Mouse (Mus musculus) forebrain, postnatal 0 days (tissue): ENCODE data around the gene Arhgap18. TPM values are rescaled to one million over a fixed set of nuclear protein-coding genes. Genes with fewer than 3 reads are reported as not detected.

Source experiments
- ATAC-seq: fragments of 200-750 bp; cut with Nextera tagmentation; 2 replicates; pipeline ENCODE4 v1.8.0; 2017; ENCODE audit warnings: mild to moderate bottlenecking, moderate library complexity
- DNase-seq: peaks from one replicate; pipeline ENCODE4 v3.0.0-alpha.2; 2015
- H3K27ac ChIP-seq: fragments of 300-500 bp; sonication (generic); 2 replicates; pipeline ENCODE4 v1.5.1; 2014; ENCODE audit warnings: low read depth, mild to moderate bottlenecking, antibody characterized with exemption, low read length, moderate library complexity, mixed read lengths
- H3K27me3 ChIP-seq: fragments of 300-500 bp; sonication (generic); 2 replicates; pipeline ENCODE4 v1.6.1; 2014; ENCODE audit warnings: mild to moderate bottlenecking, low read length, mixed read lengths; ENCODE audit not compliant: insufficient read depth
- H3K36me3 ChIP-seq: fragments of 300-500 bp; sonication (generic); 2 replicates; pipeline ENCODE4 v1.6.1; 2014; ENCODE audit warnings: mild to moderate bottlenecking, moderate library complexity; ENCODE audit not compliant: insufficient read depth
- H3K4me1 ChIP-seq: fragments of 300-500 bp; sonication (generic); 2 replicates; pipeline ENCODE4 v1.6.1; 2014; ENCODE audit warnings: antibody characterized with exemption; ENCODE audit not compliant: insufficient read depth
- H3K4me2 ChIP-seq: fragments of 300-500 bp; sonication (generic); 2 replicates; pipeline ENCODE4 v1.6.1; 2014; ENCODE audit warnings: low read depth, mild to moderate bottlenecking, moderate library complexity
- H3K4me3 ChIP-seq: fragments of 300-500 bp; sonication (generic); 2 replicates; pipeline ENCODE4 v1.5.1; 2014; ENCODE audit warnings: low read depth, low read length, mixed read lengths
- H3K9ac ChIP-seq: fragments of 300-500 bp; sonication (generic); 2 replicates; pipeline ENCODE4 v1.6.1; 2014; ENCODE audit warnings: mild to moderate bottlenecking
- H3K9me3 ChIP-seq: fragments of 300-500 bp; sonication (generic); 2 replicates; pipeline ENCODE4 v1.6.1; 2016; ENCODE audit warnings: low read length
- CTCF ChIP-seq: sonication (generic); IDR thresholded peaks from 2 replicates; pipeline ENCODE4 v1.5.1; 2016; ENCODE audit warnings: antibody characterized with exemption, control low read depth, low read depth
- WGBS: fragments of 180-500 bp; shearing (Covaris S2); extraction: QIAGEN DNeasy Blood & Tissue Kit; methylation state at CpG from one replicate; pipeline ENCODE4 v1.1.7; 2014; 5-methylcytosine and 5-hydroxymethylcytosine counted together
- polyA plus RNA-seq: library from polyadenylated mRNA; unstranded; fragments of >200 nt; fragmentation: Nextera tagmentation; extraction: Ambion mirVana; gene quantifications from 2 replicates; pipeline ENCODE4 v1.2.1, GENCODE M21; 2015
- total RNA-seq: library from RNA; depleted of rRNA; stranded (reverse); fragments of >200 nt; gene quantifications from 2 replicates; pipeline ENCODE4 v1.2.3, GENCODE M21; 2014

Arhgap18 gene
- total and polyA plus RNA-seq, 2 experiments from 2014 or later: 9.1 to 11.3 TPM

DNA sequence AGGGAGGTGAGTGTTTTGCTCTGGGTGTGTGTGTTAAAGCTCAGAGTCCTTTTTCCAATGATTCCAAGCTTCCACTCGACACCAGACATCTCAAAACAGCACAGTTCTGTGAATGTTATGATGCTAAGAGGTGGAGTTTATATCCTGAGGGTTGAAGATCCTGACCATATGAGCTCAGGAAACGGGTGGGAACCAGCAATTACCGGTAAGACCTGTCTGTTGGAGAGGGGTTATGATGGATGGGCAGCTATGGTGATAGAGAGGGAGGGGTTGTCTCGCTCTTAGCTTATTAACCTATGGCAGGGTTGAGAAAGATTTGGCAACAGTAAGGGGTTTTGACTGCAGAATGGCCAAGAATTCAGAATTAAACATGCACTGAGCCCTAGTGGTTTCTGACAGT is 58.1 kb downstream of the Arhgap18 start:
- Histone ChIP-seq H3K27ac (no peak overlapping the region), H3K9ac (no peak overlapping the region), H3K27me3 (no peaks in the 10 kb centered on the region), H3K36me3 (no peaks in the 10 kb centered on the region), H3K4me3 (no peak overlapping the region), H3K4me1 (no peaks in the 10 kb centered on the region), H3K9me3 (no peaks in the 10 kb centered on the region), H3K4me2 (no peak overlapping the region)
- TF ChIP-seq CTCF: no peak
- DNase-seq (no peak), ATAC-seq (no peak)
- 86% methylated on average over 4 of the region's 4 CpGs for WGBS

DNA sequence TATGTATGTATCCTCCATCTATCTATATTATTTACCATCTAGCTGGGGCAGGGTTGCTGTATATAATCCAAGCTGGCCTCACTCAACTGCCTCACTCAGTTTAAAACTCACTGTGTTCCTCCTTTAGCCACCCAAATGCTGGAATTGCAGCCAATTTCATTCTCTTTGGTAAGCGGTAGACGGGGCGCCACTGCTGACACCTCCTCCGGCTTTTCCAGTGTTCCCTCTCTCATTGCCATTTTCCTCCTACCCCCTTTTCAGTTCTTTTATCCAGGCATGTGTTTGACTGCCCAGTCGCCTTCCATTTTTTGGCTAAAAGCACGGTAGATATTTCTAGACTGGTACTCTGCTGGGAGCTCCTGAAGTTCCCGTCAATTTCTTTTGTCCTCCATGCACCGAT is 62.4 kb downstream of the Arhgap18 start:
- no peak for DNase-seq
- H3K27me3 ChIP-seq: no peaks in the 10 kb centered on the region
- no peak for ATAC-seq

DNA sequence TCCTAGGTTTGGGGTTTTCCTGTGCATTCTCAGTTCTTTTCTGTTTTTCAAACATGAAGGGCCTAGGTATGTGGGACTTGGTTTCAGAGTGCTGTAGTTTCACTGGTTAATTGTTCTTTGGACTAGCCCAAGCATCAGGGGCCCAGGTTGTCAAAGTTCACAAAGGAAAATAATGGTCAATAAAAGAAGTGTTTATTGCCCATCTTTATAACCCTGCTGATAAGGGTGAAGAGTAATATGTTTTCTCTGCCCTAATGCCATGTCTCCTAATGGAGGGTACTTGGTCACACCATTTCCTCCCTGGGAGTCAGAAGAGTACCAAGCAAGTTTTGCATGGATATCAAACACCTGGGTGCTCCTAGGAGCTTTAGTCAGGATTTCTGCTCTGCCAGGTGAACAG is 67.1 kb downstream of the Arhgap18 start:
- no peaks in the 10 kb centered on the region for H3K27me3 ChIP-seq
- ATAC-seq (no peak), DNase-seq (no peak)
- no peak for TF ChIP-seq CTCF
- peaks cover 7% of the 10 kb centered on the region for H3K4me1 ChIP-seq
- no peaks in the 10 kb centered on the region for H3K36me3 ChIP-seq
- H3K9me3 ChIP-seq: no peaks in the 10 kb centered on the region
- H3K4me2 ChIP-seq: no peak overlapping the region
- no peak overlapping the region for H3K9ac ChIP-seq
- H3K4me3 ChIP-seq: no peak overlapping the region
- no peak overlapping the region for H3K27ac ChIP-seq

More for the DNA sequence above, 62.4 kb downstream of the Arhgap18 start:
- Histone ChIP-seq H3K9ac (no peak overlapping the region), H3K4me2 (no peak overlapping the region), H3K4me3 (no peak overlapping the region), H3K9me3 (no peaks in the 10 kb centered on the region), H3K4me1 (no peaks in the 10 kb centered on the region), H3K36me3 (no peaks in the 10 kb centered on the region), H3K27ac (no peak overlapping the region)
- no peak for TF ChIP-seq CTCF
- 75% methylated on average over 8 of the region's 8 CpGs for WGBS

DNA sequence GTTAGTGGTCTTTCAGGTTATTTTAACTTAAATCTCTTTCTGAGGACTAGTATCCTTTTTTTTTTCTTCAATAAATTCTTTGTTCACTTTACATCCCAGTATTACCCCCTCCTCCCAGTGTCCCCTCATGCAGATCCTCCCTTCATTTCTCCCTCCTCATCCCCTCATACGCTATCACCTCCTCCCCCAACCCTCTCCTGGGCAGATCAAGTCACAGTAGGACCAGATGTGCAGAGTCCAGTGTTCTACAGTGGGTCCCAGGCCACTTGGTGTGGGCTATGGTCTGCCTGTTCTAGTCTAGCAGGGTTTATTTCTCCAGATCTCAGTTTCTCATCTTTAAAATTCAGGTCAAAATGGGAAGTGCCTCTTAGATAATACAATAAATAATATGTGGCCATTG is 67.7 kb downstream of the Arhgap18 start:
- Histone ChIP-seq H3K27ac (no peak overlapping the region), H3K4me1 (peaks cover 7% of the 10 kb centered on the region), H3K9me3 (no peaks in the 10 kb centered on the region), H3K4me2 (no peak overlapping the region), H3K27me3 (no peaks in the 10 kb centered on the region), H3K9ac (no peak overlapping the region), H3K36me3 (no peaks in the 10 kb centered on the region), H3K4me3 (no peak overlapping the region)
- TF ChIP-seq CTCF: no peak
- ATAC-seq: no peak
- 78% methylated on average over 1 of the region's 1 CpGs for WGBS
- no peak for DNase-seq

DNA sequence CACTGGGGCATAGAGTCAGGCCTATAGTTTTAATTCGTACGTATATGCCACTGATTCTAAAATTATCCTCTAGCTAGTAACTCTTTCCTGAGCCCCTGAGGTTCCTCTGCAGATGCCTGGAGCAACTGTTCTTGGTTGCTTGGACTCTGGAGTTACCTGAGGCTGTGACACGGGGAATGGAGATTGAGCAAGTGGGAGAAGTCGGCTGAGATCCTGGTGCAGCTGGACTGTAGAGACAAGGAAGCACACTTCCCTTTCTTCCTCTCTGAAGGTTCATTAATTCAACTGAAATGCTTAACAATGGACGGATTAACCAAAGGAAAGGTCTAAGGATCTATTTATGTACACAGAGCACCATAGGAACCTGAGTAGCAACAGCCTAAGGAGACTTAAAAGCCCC is 70.8 kb downstream of the Arhgap18 start:
- no peaks in the 10 kb centered on the region for H3K27me3 ChIP-seq
- no peaks in the 10 kb centered on the region for H3K9me3 ChIP-seq
- no peak for ATAC-seq
- H3K27ac ChIP-seq: no peak overlapping the region
- no peak overlapping the region for H3K4me3 ChIP-seq
- no peaks in the 10 kb centered on the region for H3K36me3 ChIP-seq
- no peak for TF ChIP-seq CTCF
- 23% methylated on average over 5 of the region's 5 CpGs for WGBS
- no peak overlapping the region for H3K4me2 ChIP-seq
- no peak for DNase-seq
- H3K9ac ChIP-seq: no peak overlapping the region
- peaks cover 13% of the 10 kb centered on the region for H3K4me1 ChIP-seq

DNA sequence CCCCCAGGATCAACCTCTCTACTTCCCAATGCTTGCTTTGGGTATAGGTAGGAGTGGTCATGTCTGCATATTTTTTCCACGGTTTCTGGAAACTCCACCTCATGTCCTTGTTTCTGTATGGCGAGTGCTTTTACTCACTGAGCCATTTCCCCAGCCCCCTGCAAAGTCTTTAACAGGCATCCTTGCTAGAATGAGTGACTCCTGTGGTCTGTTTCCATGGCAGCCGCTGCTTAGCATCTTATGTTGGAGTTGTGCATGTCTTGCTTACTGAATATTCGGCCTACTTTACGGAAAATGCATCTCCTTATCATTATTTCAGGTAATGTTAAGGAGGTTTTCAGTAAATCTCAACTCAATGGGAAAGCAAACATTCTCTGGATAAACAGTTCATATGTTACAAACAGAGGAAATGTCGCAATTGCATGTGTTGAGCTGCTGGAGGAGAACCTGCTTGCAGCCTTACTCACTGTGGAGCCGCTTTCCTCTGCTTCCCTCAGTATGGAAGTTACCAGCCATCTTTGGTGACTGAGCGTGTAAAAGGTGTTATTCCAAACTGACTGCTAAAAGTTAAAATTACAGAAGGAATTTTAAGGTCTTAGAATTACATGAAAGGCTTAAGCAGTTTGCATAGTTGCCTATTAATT is 72.1 kb downstream of the Arhgap18 start:
- 49% methylated on average over 8 of the region's 8 CpGs for WGBS
- DNase-seq (peak; percentile 71), ATAC-seq (peak; percentile 91)
- H3K27me3 ChIP-seq: no peaks in the 10 kb centered on the region
- no peak overlapping the region for H3K4me3 ChIP-seq
- H3K9ac ChIP-seq: no peak overlapping the region
- no peaks in the 10 kb centered on the region for H3K36me3 ChIP-seq
- no peak for TF ChIP-seq CTCF
- H3K9me3 ChIP-seq: no peaks in the 10 kb centered on the region
- H3K4me1 ChIP-seq: peaks cover 13% of the 10 kb centered on the region
- H3K27ac ChIP-seq: peak overlapping the region; percentile 62; the same call in 1 of the 2 replicates
- H3K4me2 ChIP-seq: no peak overlapping the region

DNA sequence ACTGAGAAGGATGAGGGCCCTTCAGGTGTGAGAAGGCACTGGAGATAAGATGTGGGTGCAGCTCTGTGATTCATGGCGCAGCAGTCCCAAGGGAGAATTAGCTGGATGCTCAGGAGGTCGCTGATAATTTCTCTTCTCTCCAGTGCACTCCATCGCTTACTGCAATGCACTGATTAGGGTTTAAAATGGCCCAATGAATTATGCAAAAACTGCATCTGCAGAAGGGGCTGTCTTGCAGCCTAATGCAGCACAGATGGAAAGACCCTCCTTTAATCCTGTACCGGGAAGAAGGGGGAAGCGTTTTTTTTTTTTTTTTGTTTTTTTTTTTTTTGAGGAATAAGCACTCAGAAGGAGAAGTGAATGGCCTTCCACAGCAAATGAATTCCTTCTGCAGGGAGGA is 74.1 kb downstream of the Arhgap18 start:
- DNase-seq (no peak), ATAC-seq (peak; percentile 23; the same call in 1 of the 2 replicates)
- no peaks in the 10 kb centered on the region for H3K27me3 ChIP-seq
- H3K4me1 ChIP-seq: peaks cover 13% of the 10 kb centered on the region
- H3K4me2 ChIP-seq: peak overlapping the region; percentile 4; the same call in 1 of the 2 replicates
- H3K4me3 ChIP-seq: no peak overlapping the region
- no peak for TF ChIP-seq CTCF
- peak overlapping the region; percentile 50; the same call in 1 of the 2 replicates for H3K27ac ChIP-seq
- H3K9me3 ChIP-seq: no peaks in the 10 kb centered on the region
- no peaks in the 10 kb centered on the region for H3K36me3 ChIP-seq
- H3K9ac ChIP-seq: no peak overlapping the region
- WGBS: 22% methylated on average over 5 of the region's 5 CpGs
